Mouse (Mus musculus) adrenal gland, adult (tissue): ENCODE measurements around the gene Nup54.
A peak's percentile ranks its signal among the peaks of the same experiment; 100 is the strongest.

Experiments
- DNase-seq, 2 experiments: peaks; one replicate each; pipeline ENCODE4 v3.0.0; 2022 to 2023; ENCODE audit warnings: low spot score in 1 of 2; ENCODE audit not compliant: inconsistent age in 2 of 2

Gene Nup54

GRCm38 (mm10) chr5:92376795-92377405 lies 58.1 kb downstream of the Nup54 start:
- peak in 1 of 2 experiments; percentile 73 for DNase-seq

DNA sequence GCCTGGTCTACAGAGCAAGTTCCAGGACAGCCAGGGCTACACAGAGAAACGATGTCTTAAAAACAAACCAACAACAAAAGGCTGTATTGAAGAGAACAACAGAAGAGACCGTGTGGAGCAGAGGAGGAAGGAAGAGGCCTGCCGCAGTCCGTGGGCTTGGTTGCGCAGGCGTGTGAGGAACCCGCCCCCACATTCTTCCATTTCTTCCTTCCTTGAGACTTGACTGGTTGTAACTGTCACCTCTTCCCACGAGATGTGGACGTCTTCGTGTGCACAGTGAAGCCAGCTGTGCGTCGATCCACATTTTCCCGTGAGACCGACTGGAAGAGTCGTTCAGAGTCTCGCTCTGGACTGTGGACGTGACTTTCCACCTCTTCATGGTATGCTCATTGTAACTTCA lies 59.7 kb downstream of the Nup54 start:
- DNase-seq = no peak

- peak; percentile 73 to 88 for DNase-seq
These were observed 60.3 kb downstream of the Nup54 start for GRCm38 (mm10) chr5:92374721-92375142.

- DNase-seq = peak in 1 of 2 experiments; percentile 62
These were observed 62.4 kb downstream of the Nup54 start for GRCm38 (mm10) chr5:92372605-92373004.

DNA sequence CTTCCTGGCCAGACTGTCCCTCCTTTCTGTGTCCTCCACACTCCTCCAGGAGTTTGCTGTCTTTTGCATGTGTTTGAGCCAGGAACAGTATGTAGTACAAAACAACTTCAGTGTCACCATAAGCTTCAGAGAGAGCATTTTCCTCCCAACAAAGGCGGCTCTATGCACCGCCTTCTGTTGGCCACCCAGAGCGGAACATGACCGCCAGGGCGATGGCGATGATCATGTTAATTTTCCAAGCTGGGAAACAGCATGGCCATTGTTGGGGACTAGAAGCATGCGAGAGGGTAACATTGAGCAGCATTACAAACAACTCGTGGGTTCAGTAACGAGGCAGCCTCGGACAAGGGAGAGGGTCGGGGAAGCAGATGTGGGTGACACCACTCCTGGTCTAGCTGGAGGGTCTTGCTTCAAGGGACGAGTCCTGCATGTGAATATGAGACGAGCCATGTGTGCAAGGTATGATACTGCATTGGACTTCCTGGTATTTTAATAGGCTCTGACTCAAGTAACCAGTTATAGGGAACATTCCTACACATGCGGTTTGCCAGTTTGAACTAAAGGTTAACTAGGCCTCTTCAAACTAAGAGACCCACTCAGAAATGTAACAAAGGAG lies 63.5 kb downstream of the Nup54 start:
- no peak for DNase-seq

- DNase-seq = no peak
These were observed 64.1 kb downstream of the Nup54 start for GRCm38 (mm10) chr5:92370891-92371290.

DNA sequence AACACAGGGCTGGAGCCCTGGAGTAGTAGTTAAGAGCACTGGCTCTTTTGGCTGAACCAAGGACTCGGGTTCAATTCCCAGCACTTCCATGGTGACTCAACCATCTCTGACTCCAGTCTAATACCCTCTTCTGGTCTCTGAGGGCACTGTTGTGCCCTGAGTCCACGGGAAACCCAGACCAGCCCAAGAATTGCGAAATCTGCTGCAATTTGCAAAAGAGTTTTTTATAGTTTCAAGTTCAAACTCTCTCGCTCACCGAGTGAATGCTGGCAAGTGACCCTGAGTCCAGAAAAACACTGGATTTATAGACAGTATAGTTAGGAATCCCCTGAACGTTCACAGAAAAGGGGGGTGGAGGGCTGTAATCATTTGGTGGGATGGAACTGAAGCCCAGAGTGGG lies 64.6 kb downstream of the Nup54 start:
- DNase-seq = peak in 1 of 2 experiments; percentile 65

DNA sequence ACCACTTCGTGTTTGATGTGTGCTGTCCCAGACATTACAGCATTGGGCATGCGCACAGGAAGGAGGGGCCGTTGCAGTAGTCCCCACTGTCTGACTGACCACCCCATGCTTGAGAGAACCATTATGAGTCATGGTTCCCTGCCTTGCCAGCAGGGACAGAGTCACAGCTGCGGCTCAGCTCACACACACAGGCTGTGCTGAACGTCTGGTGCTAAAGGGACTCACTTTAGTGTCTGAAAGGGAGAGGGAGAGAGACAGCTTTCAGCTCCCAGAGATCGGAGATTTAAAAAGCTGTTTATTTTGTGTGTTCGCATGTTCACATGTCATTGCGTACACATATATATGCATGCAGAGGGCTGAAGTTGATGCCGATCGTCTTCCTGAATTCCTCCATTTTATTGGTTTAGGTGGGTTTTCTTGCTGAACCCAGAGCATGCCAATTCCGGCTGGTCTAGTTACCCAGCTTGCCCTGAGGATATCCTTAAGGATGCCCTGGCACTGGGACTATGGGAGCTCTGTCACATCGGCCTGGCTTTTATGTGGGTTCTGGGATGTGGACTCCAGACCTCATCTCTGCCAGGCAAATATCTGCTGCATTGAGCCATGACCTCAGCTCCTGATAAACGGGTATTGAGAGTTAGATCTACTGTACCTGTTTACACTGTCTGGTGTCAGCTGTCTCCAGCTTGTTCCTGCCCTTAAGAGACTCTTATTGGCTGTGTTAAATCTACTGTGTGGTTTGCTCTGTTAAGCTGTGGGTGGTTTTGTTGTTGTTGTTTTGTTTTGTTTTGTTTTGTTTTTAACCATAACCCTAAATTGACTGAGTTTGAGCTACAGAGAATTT lies 65.6 kb downstream of the Nup54 start:
- DNase-seq = peak; percentile 67 to 78

DNA sequence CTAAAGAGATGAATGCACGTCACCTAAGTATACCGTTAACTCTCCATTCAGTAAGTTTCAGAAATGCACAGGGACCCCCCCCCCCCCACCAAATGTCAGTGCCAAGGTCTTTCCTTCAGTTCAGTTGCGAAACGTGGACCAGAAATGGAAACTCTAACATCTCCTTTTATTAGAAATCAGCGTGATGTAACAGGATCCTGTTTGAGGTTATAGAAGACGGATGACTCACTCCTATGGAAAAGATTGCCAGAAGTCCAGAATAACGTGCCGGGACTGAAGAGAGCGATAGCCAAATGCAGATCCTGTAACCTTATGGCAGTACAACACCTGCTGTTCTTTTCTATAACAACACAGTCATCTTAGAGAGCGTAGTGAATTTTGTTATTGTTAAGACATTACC lies 66.6 kb downstream of the Nup54 start:
- peak in 1 of 2 experiments; percentile 85 for DNase-seq

GRCm38 (mm10) chr5:92366565-92366964 lies 68.5 kb downstream of the Nup54 start:
- no peak for DNase-seq
